Mouse (Mus musculus) CH12.LX (cell line): ENCODE measurements around the gene Treh. TPM values are rescaled to one million over a fixed set of nuclear protein-coding genes. Genes with fewer than 3 reads are reported as not detected.

Source experiments
- DNase-seq: peaks from one replicate; pipeline ENCODE4 v3.0.0-alpha.2; 2013; ENCODE audit errors: extremely low read depth
- H3K27ac ChIP-seq: 2 replicates; pipeline ENCODE4 v1.5.1; 2012; ENCODE audit warnings: low read depth, mild to moderate bottlenecking, control low read depth, moderate library complexity; ENCODE audit not compliant: insufficient read depth
- H3K27me3 ChIP-seq: replicated peaks from 2 replicates; pipeline ENCODE3; 2012; ENCODE audit warnings: inconsistent platforms
- H3K36me3 ChIP-seq, 2 experiments: replicated peaks in 1 of 2; 2 replicates each; pipeline versions ENCODE3 to v1.6.1; 2012; ENCODE audit warnings: inconsistent platforms in 1 of 2, low read length in 1 of 2, mild to moderate bottlenecking in 1 of 2, mixed read lengths in 1 of 2, moderate library complexity in 1 of 2; ENCODE audit not compliant: control insufficient read depth in 1 of 2, insufficient read depth in 1 of 2
- H3K4me1 ChIP-seq, 2 experiments: 2 replicates each; pipeline ENCODE4 v1.6.1; 2012; ENCODE audit warnings: inconsistent platforms in 1 of 2, moderate library complexity in 1 of 2; ENCODE audit not compliant: insufficient read depth in 2 of 2, control insufficient read depth in 1 of 2
- H3K4me2 ChIP-seq: 2 replicates; pipeline ENCODE4 v1.6.1; 2012; ENCODE audit warnings: low read depth, mild to moderate bottlenecking, control low read depth; ENCODE audit not compliant: poor library complexity, insufficient read depth, severe bottlenecking
- H3K4me3 ChIP-seq, 3 experiments: fragments of 150-350 bp in 1 of 3; sonication (generic) in 1 of 3; replicated peaks in 1 of 3; 2 replicates each; pipeline versions ENCODE3 to v1.5.1; 2011 to 2012; ENCODE audit warnings: low read depth in 2 of 3, low read length in 2 of 3, mild to moderate bottlenecking in 2 of 3, moderate library complexity in 2 of 3, control low read depth in 1 of 3, improper control_type of control experiment in 1 of 3, inconsistent platforms in 1 of 3, mixed read lengths in 1 of 3; ENCODE audit not compliant: poor library complexity in 1 of 3
- H3K79me2 ChIP-seq: replicated peaks from 2 replicates; pipeline ENCODE4 v1.6.1; 2012; ENCODE audit warnings: mild to moderate bottlenecking, moderate library complexity; ENCODE audit not compliant: control insufficient read depth, poor library complexity, insufficient read depth, severe bottlenecking; ENCODE audit errors: extremely low read depth
- H3K9ac ChIP-seq: 2 replicates; pipeline ENCODE4 v1.6.1; 2012; ENCODE audit warnings: low read depth, mild to moderate bottlenecking, control low read depth, moderate library complexity; ENCODE audit not compliant: insufficient read depth
- H3K9me3 ChIP-seq: replicated peaks from 2 replicates; pipeline ENCODE3; 2012; ENCODE audit warnings: low read length, inconsistent platforms, mixed read lengths
- BHLHE40 ChIP-seq: IDR thresholded peaks from 2 replicates; pipeline ENCODE4 v1.6.1; 2011; ENCODE audit warnings: mild to moderate bottlenecking, low read depth, low read length, improper control_type of control experiment
- CHD1 ChIP-seq: IDR thresholded peaks from 2 replicates; pipeline ENCODE4 v1.6.1; 2012; ENCODE audit warnings: low read depth, low read length, improper control_type of control experiment, inconsistent platforms
- CTCF ChIP-seq, 2 experiments: IDR thresholded peaks in 1 of 2; conservative IDR thresholded peaks in 1 of 2; 2 replicates each; pipeline ENCODE4 v1.5.1; 2011 to 2012; ENCODE audit warnings: low read depth in 2 of 2, low read length in 2 of 2, improper control_type of control experiment in 1 of 2, inconsistent platforms in 1 of 2, mild to moderate bottlenecking in 1 of 2, moderate library complexity in 1 of 2
- E2F4 ChIP-seq: IDR thresholded peaks from 2 replicates; pipeline ENCODE4 v1.6.1; 2011; ENCODE audit warnings: low read depth, low read length, improper control_type of control experiment; ENCODE audit not compliant: insufficient replicate concordance
- ELF1 ChIP-seq: IDR thresholded peaks from 2 replicates; pipeline ENCODE4 v1.6.1; 2014; ENCODE audit warnings: low read depth, mild to moderate bottlenecking, inconsistent platforms, low read length, improper control_type of control experiment
- EP300 ChIP-seq: IDR thresholded peaks from 2 replicates; pipeline ENCODE4 v1.6.1; 2011; ENCODE audit warnings: low read length, improper control_type of control experiment
- ETS1 ChIP-seq: conservative IDR thresholded peaks from 2 replicates; pipeline ENCODE4 v1.6.1; 2012; ENCODE audit warnings: low read depth, mild to moderate bottlenecking, inconsistent platforms, low read length, improper control_type of control experiment, moderate library complexity
- GABPA ChIP-seq: IDR thresholded peaks from 2 replicates; pipeline ENCODE4 v1.6.1; 2012; ENCODE audit warnings: low read depth, low read length, improper control_type of control experiment, inconsistent platforms; ENCODE audit not compliant: insufficient replicate concordance
- MAX ChIP-seq: IDR thresholded peaks from 2 replicates; pipeline ENCODE4 v1.6.1; 2011; ENCODE audit warnings: low read length, improper control_type of control experiment
- MAZ ChIP-seq: IDR thresholded peaks from 2 replicates; pipeline ENCODE4 v1.6.1; 2012; ENCODE audit warnings: low read depth, mild to moderate bottlenecking, inconsistent platforms, low read length, improper control_type of control experiment, moderate library complexity
- MEF2A ChIP-seq: IDR thresholded peaks from 2 replicates; pipeline ENCODE4 v1.6.1; 2014; ENCODE audit warnings: low read depth, mild to moderate bottlenecking, inconsistent platforms, low read length, improper control_type of control experiment, borderline replicate concordance
- MXI1 ChIP-seq: IDR thresholded peaks from 2 replicates; pipeline ENCODE4 v1.6.1; 2011; ENCODE audit warnings: mild to moderate bottlenecking, low read depth, low read length, improper control_type of control experiment
- MYC ChIP-seq: IDR thresholded peaks from 2 replicates; pipeline ENCODE4 v1.6.1; 2011; ENCODE audit warnings: low read depth, mild to moderate bottlenecking, improper control_type of control experiment, low read length
- NELFE ChIP-seq: IDR thresholded peaks from 2 replicates; pipeline ENCODE4 v1.6.1; 2011; ENCODE audit warnings: low read depth, low read length, improper control_type of control experiment
- PAX5 ChIP-seq: IDR thresholded peaks from 2 replicates; pipeline ENCODE4 v1.6.1; 2012; ENCODE audit warnings: low read length, inconsistent platforms, mixed read lengths
- POLR2AphosphoS2 ChIP-seq: IDR thresholded peaks from 2 replicates; pipeline ENCODE4 v1.6.1; 2011; ENCODE audit warnings: low read depth, low read length, improper control_type of control experiment
- RAD21 ChIP-seq: IDR thresholded peaks from 2 replicates; pipeline ENCODE4 v1.6.1; 2011; ENCODE audit warnings: low read depth, mild to moderate bottlenecking, low read length, improper control_type of control experiment, moderate library complexity
- RCOR1 ChIP-seq: conservative IDR thresholded peaks from 2 replicates; pipeline ENCODE4 v1.6.1; 2012; ENCODE audit warnings: low read depth, mild to moderate bottlenecking, inconsistent platforms, low read length, improper control_type of control experiment
- SMC3 ChIP-seq: IDR thresholded peaks from 2 replicates; pipeline ENCODE4 v1.6.1; 2011; ENCODE audit warnings: low read depth, low read length, improper control_type of control experiment
- TBP ChIP-seq: conservative IDR thresholded peaks from 2 replicates; pipeline ENCODE4 v1.6.1; 2011; ENCODE audit warnings: low read depth, low read length, improper control_type of control experiment
- UBTF ChIP-seq: IDR thresholded peaks from 2 replicates; pipeline ENCODE4 v1.6.1; 2012; ENCODE audit warnings: low read depth, mild to moderate bottlenecking, inconsistent platforms, low read length, improper control_type of control experiment, moderate library complexity
- USF2 ChIP-seq: conservative IDR thresholded peaks from 2 replicates; pipeline ENCODE4 v1.6.1; 2011; ENCODE audit warnings: low read depth, low read length, improper control_type of control experiment
- ZC3H11A ChIP-seq: IDR thresholded peaks from 2 replicates; pipeline ENCODE4 v1.6.1; 2012; ENCODE audit warnings: low read depth, mild to moderate bottlenecking, inconsistent platforms, low read length, improper control_type of control experiment
- ZMIZ1 ChIP-seq: IDR thresholded peaks from 2 replicates; pipeline ENCODE4 v1.6.1; 2012; ENCODE audit warnings: low read depth, mild to moderate bottlenecking, inconsistent platforms, low read length, improper control_type of control experiment
- dilution Hi-C: fragments of 300-500 bp; cut with MboI; formaldehyde crosslinking; loops from 2 replicates; pipeline ENCODE4 v1.14.3; 2020; ENCODE audit warnings: low sequenced_read_pairs; ENCODE audit not compliant: extremely low pct_unique_long_range_greater_than_20kb, extremely low pct_ligation_motif_present
- in situ Hi-C: fragments of 300-500 bp; cut with MboI; formaldehyde crosslinking; loops from 3 replicates; pipeline ENCODE4 v1.14.3; 2019; ENCODE audit warnings: low sequenced_read_pairs, low pct_ligation_motif_present, low pct_unique_long_range_greater_than_20kb, mixed read lengths
- polyA plus RNA-seq: library from polyadenylated mRNA; unstranded; fragments of >175 nt; gene quantifications from 2 replicates; pipeline ENCODE4 v1.2.1, GENCODE M21; 2012; ENCODE audit warnings: low read depth; ENCODE audit not compliant: insufficient read length
- total RNA-seq, 2 experiments: library from RNA; depleted of rRNA; stranded (reverse); fragments of 300-350 nt in 1 of 2; fragments of >200 nt in 1 of 2; gene quantifications; 2 replicates each; pipeline ENCODE4 v1.2.3; 2012 to 2014

Treh gene
- total and polyA plus RNA-seq, 3 experiments, result not detected

GRCm38 (mm10) chr9:44715109-44715508 is 42.1 kb downstream of the Treh start:
- no peak overlapping the region for H3K9ac ChIP-seq
- dilution Hi-C loops (no loop called here), in situ Hi-C loops (no loop called here)
- H3K36me3 ChIP-seq, result peaks cover 9 to 81% of the 10 kb centered on the region in 2 experiments
- H3K4me2 ChIP-seq, result no peak overlapping the region
- no peaks in the 10 kb centered on the region for H3K79me2 ChIP-seq
- peaks cover 2 to 37% of the 10 kb centered on the region in 2 experiments for H3K4me1 ChIP-seq
- no peak overlapping the region for H3K4me3 ChIP-seq
- TF ChIP-seq GABPA (no peak), MEF2A (no peak), E2F4 (no peak), POLR2AphosphoS2 (no peak), MAX (no peak), SMC3 (no peak), MYC (no peak), TBP (no peak), MXI1 (no peak), CTCF (conservative IDR thresholded peaks at IDR 0.05 in 1 of 2, IDR thresholded peaks at IDR 0.05 in 1 of 2; ENCODE audit: low read depth in 2 of 2, low read length in 2 of 2) (no peak), BHLHE40 (no peak), EP300 (no peak), RCOR1 (no peak), UBTF (no peak)
- no peak for DNase-seq
- no peaks in the 10 kb centered on the region for H3K27me3 ChIP-seq
- H3K27ac ChIP-seq, result no peak overlapping the region
- no peaks in the 10 kb centered on the region for H3K9me3 ChIP-seq

GRCm38 (mm10) chr9:44715705-44716362 is 42.8 kb downstream of the Treh start:
- H3K9ac ChIP-seq, result no peak overlapping the region
- no peak overlapping the region for H3K27ac ChIP-seq
- in situ Hi-C loops, result no loop called here
- TF ChIP-seq GABPA (no peak), RAD21 (no peak), PAX5 (no peak), NELFE (no peak), E2F4 (no peak), MAZ (no peak), CTCF (conservative IDR thresholded peaks at IDR 0.05 in 1 of 2, IDR thresholded peaks at IDR 0.05 in 1 of 2; ENCODE audit: low read depth in 2 of 2, low read length in 2 of 2) (no peak), TBP (no peak), CHD1 (no peak), MEF2A (no peak), MAX (no peak), ELF1 (no peak), ZC3H11A (no peak), ETS1 (no peak), ZMIZ1 (no peak), POLR2AphosphoS2 (no peak), USF2 (no peak)
- H3K9me3 ChIP-seq, result no peaks in the 10 kb centered on the region
- no peaks in the 10 kb centered on the region for H3K27me3 ChIP-seq
- peaks cover 6 to 74% of the 10 kb centered on the region in 2 experiments for H3K36me3 ChIP-seq
- dilution Hi-C loops, result no loop called here
- H3K79me2 ChIP-seq, result no peaks in the 10 kb centered on the region
- no peak overlapping the region for H3K4me2 ChIP-seq
- no peak for DNase-seq
- peaks cover 8 to 44% of the 10 kb centered on the region in 2 experiments for H3K4me1 ChIP-seq
- no peak overlapping the region for H3K4me3 ChIP-seq
